Mouse (Mus musculus) 3T3-L1 (cell line): ENCODE data around the gene Ica1.

Experiments
- DNase-seq: peaks from one replicate; pipeline ENCODE4 v3.0.0-alpha.2; 2015; ENCODE audit warnings: low read depth, low spot score

Gene Ica1

DNA sequence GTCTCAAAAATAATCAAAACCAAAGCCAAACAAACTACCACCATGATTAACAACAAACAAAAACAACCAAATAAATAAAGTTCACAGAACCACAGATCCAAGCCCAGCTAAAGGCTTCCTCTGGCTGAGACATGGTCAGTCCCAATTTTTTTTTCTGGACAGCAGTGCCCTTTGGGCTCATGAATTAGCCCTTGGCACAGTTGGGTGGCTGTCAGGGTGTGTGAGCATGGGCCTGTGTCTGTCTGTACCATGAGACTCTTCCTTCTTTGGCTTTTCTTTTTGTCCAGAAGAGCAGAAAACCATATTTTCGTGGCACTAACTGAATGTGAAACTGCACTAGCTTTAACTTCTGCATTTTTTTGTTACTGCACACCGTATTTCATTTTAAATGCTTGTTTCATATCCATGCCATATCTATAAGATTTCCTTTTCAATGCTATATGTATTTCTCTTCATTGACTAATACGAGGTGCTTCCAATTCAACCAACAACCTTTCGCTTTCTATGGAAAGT lies 34.0 kb downstream of the Ica1 start:
- DNase-seq = no peak

DNA sequence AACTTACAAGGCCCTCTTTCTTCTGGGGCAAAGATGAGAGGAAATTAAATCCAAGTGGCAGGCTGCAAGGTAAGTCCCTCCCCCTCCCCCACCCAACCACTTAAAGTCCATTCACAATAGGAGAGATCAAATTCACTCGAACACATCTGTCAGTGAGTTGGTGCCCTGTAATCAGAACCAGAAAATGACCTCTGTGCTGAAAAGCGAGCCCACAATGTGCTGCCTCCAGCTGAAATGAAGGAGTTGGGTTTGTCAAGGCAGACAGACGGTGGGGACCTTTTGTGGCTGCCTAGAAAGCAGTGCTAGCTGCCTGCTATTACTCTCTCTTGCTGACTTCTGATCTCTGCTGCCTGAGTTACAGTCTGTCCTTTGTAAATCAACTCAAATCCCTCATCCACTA lies 35.8 kb downstream of the Ica1 start:
- no peak for DNase-seq

DNA sequence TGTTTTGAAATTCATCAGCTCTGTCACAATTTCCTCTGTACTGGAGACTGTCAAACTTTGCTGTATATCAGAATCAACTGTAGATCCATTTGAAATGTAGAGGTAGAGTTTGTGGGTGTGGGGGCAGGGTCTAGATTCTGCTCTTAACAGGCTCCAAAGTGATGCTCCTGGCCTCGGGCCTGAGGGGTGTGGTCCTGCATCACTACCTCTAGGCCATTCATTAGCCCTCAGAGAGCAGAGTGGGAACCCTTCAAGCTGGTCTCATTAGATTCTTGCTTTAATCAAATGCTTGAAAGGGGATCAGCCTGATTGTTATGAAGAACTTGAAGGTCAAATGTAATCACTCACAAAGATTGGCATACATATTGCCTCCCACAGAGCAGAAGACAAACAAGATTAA lies 36.6 kb downstream of the Ica1 start:
- DNase-seq = no peak

DNA sequence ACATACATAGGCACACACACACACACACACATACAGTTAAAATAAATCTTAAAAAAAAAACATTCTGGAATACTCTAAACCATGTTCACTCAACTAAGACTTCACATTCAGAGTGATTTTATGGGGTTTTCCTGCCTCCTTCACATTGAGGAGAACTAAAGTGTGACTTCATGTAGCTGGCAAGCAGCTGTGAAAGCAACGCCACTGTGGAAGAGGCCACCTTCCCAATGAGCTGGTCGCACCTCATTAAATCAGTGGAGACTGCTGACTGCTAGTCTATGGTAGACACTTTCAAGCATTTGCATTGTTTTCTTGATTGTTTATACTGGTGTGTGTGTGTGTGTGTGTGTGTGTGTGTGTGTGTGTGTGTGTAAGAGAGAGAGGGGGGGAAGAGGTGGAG lies 38.2 kb downstream of the Ica1 start:
- no peak for DNase-seq

GRCm38 (mm10) chr6:8738396-8738795 lies 39.9 kb downstream of the Ica1 start:
- peak; percentile 56 for DNase-seq

DNA sequence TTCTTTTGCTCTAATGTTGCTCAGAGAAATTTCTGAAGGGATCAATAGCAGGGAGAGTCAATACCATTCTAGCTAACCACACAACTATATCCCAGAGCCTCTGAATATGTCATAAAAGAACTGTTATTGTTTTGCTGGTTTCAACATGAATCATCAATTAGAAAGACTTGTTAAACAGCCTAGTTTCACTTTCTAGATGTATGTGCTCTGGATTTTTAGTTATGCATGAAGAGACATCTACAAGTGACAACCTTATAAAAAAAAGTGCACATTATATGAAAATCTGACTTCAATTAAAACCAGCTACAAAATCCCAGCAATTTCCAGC lies 41.8 kb downstream of the Ica1 start:
- no peak for DNase-seq

- peak; percentile 89 for DNase-seq
These were observed 42.4 kb downstream of the Ica1 start for GRCm38 (mm10) chr6:8735657-8736492.

DNA sequence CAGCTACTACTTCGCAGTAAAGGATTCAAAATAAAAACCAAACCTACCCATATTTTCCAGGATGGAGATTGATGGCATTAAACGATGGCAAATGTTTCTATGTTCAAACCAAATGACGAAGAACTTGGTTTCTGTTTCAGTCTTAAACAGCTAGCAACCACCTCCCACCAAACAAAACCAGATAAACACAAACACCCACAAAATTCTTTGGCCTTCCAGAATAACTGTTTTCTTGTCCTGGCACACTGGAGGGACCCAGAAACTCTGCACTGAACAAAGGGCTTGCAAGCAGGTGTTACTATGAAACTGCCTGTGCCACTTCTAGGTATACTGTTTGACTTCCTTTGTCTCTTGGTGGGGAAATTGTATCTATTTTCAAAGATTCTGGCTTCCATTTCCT lies 43.2 kb downstream of the Ica1 start:
- no peak for DNase-seq

GRCm38 (mm10) chr6:8732492-8732891 lies 45.8 kb downstream of the Ica1 start:
- DNase-seq = no peak

GRCm38 (mm10) chr6:8731656-8732191 lies 46.6 kb downstream of the Ica1 start:
- DNase-seq = no peak

DNA sequence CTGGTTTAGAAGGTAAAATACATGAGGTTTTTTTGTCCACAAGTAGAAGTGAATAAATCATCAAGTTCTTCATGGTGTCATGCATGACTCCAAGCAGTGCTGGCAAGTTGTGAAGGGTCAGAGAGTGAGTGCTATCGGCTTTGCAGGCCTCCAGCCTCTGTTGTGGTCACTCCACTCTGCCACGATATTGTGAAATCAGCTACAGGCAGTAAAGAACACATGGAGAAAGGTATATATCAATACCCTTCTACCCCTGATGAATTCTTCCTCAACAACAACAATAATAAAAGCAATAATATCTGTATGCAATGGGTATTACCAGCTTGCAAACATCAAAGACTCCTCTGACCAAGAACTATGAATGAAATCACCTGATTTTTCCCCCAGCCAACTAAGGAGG lies 47.9 kb downstream of the Ica1 start:
- DNase-seq = no peak

DNA sequence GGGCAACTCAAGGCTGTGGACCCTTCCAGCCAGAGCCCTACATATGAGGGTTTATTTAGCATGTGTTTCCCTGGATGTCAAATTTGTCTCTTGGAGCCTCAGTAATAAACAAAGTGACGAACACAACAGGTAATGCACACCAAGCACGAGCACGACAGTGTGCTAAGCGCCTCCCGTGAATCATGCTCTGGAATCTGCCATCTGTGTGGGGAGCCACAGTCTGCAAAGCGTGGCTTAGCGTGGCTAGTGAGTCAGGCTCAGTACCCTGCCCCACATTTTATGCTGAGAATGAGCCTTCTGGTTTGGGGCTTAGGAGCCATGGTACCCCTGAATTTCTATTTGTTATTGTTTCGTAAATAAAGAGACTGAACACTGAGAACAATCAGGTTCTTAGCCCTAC lies 50.5 kb downstream of the Ica1 start:
- DNase-seq = no peak

DNA sequence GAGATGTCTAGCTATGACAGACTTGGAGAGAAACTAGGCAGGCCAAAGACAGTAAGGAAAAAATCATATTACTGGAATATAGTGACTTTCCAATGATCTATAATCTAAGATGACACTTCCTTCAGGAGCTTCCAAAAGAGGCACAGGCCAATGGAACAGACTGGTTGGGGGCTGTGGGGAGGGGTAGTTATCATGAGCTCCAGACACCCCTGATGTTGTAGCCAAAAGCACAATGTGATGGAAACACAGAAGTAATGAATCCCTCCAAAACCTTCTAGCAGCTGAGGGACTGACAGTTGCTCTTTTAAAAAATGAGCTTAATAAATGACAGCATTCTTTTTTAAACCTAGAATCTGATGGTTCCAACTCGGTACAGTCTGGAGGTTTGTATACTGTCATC lies 52.7 kb downstream of the Ica1 start:
- DNase-seq = no peak

DNA sequence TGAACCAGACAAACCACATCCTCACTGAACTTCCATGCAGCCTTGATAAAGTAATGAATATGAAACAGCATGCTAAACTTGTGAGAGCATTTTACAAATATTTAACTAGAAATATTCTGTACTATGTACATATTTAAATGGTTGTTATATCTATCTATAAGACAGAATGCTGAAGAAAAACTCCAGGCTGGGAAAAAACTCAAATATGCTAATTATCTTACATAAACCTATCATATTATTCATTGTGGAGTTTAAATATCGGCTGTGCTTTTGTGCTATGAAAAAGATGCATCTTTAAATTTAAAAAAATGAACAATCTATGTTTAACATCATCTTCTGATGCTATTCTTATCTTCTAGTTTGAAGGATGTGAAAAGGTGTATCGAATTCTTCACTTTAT lies 58.6 kb downstream of the Ica1 start:
- no peak for DNase-seq

GRCm38 (mm10) chr6:8717967-8718366 lies 60.3 kb downstream of the Ica1 start:
- DNase-seq = no peak

GRCm38 (mm10) chr6:8716539-8716938 lies 61.7 kb downstream of the Ica1 start:
- DNase-seq = no peak

- peak; percentile 67 for DNase-seq
These were observed 67.0 kb downstream of the Ica1 start for GRCm38 (mm10) chr6:8711246-8711645.

DNA sequence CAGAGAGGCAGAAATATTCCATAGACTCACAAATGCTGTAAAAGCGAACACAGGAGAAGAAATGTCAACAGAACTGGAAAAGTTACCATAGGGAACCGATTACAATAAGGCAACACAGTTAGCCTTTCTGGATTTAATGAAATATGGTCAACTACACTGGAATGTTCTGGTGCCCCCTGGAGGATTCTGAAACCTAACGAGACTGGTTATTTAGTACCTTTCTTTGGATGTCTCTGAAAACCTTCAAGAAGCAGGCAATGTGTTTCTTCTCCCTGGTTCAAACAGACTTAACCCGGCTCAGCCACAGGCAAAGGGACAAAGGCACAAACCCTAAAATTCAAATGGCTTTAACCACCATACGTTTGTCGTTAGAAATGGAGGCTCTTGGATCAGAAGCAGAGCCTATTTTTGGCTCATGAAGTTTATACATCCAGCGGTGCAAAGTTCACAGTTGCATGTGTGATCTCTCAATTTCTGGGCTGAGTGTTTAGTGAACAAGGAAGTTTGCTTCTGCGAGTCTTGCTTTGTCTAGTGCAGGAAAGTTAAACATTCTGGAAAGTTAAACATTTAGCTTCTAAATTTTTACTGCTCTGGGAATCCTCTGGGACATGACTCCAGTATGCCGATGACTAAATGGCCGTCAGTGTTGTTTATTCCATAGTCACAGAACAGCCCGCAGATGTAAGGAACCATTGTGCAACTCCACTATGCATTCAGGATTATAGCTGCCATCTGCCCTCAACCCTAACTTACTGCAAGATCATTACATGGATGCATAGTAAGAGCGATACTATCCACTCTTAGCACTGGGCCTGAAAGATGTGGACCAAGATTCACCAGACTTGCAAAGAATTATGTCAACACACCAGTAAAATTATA lies 83.4 kb downstream of the Ica1 start:
- peak; percentile 36 for DNase-seq

GRCm38 (mm10) chr6:8693926-8694635 lies 84.2 kb downstream of the Ica1 start:
- no peak for DNase-seq

DNA sequence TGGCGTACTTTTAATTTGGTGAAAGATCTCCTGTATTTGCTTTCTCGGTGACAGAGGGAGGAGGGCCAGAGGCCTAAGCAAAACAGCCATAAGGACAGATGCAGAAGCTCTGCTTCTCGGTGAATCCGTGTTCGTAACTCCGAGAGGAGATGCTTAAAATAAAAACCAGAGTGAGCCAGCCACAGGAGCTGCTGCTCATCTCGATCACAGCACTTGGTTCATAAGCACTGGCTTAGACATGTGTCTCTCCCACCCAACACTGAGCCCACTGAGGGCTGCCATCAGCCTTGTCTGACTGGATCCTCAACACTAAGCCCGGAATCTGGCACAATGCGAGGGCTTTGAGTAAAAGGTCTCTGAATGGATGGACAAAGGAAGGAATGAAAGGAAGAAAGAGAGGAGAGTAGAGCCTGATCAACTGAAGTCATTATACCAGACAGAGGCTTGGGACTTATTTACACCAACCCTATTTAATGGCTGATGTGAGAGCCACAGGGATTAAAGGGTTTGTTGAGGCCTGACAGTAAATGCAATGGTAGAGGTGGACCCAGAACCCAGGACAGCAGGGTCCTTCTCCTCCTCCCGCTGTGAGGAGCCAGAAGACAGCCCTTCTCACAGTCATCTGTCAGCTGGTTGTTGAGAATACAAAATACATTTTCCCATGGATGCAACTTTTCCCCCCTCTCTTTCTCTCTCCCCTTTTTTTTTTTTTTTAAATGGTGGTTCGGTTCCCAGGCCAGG lies 85.0 kb downstream of the Ica1 start:
- no peak for DNase-seq
